Comparison of ENCODE assay signal across 7 mouse cellular contexts in genomic region chr5:36226296-36226695, GRCm38 (mm10). TPM values are rescaled to one million over a fixed set of nuclear protein-coding genes. Genes with fewer than 3 reads are reported as not detected.
A peak's percentile ranks its signal among the peaks of the same experiment; 100 is the strongest.
DNase-seq lines count a peak whose midpoint lies in the region; ATAC-seq and TF ChIP-seq lines count a peak whose summit lies in the region.

No protein-coding gene starts in this region.

- no peak for DNase-seq in kidney, adult 11 months
- DNase-seq in brain, embryonic 14.5 days (ENCODE audit: low read depth) = peak; percentile 30
- DNase-seq in midbrain, embryonic 14.5 days = peak; percentile 17
- DNase-seq in ovary, postnatal 10 days (ENCODE audit: low spot score) = no peak
- no peak for DNase-seq in cerebellum, adult 9-10 months

- H3K4me3 ChIP-seq in kidney, embryonic 16.5 days (ENCODE audit: low read length) = no peak overlapping the region
- no peak overlapping the region for H3K4me3 ChIP-seq in hindbrain, embryonic 13.5 days
- H3K4me3 ChIP-seq in midbrain, embryonic 14.5 days (replicated peaks; ENCODE audit: low read depth, low read length) = no peak overlapping the region

- H3K27me3 ChIP-seq in kidney, embryonic 16.5 days (ENCODE audit: insufficient read depth, low read length) = no peaks in the 10 kb centered on the region
- 0 out of 2 replicates have a peak, but pooled peaks cover 6% of the 10 kb centered on the region for H3K27me3 ChIP-seq in hindbrain, embryonic 13.5 days
- H3K27me3 ChIP-seq in midbrain, embryonic 14.5 days (ENCODE audit: control insufficient read depth, insufficient read depth, low read length) = no peaks in the 10 kb centered on the region

- peak overlapping the region; percentile 53 for H3K27ac ChIP-seq in kidney, embryonic 16.5 days (ENCODE audit: low read length)
- H3K27ac ChIP-seq in hindbrain, embryonic 13.5 days = peak overlapping the region; percentile 45
- H3K27ac ChIP-seq in midbrain, embryonic 14.5 days (replicated peaks; ENCODE audit: low read depth, low read length) = peak overlapping the region; percentile 57

- 0 out of 2 replicates have a peak, but pooled peaks have one; percentile 50 for ATAC-seq in kidney, embryonic 16.5 days (ENCODE audit: low FRiP score, low TSS enrichment)
- ATAC-seq in hindbrain, embryonic 13.5 days (ENCODE audit: low FRiP score) = no peak
- no peak for ATAC-seq in midbrain, embryonic 14.5 days (ENCODE audit: low FRiP score, low TSS enrichment)

- no peak for TF ChIP-seq CTCF in brain, embryonic 14.5 days (IDR thresholded peaks at IDR 0.05; ENCODE audit: borderline replicate concordance, extremely low read depth, insufficient read depth, insufficient read length)

- H3K4me2 ChIP-seq in kidney, embryonic 16.5 days (replicated peaks; ENCODE audit: low read depth, low read length) = no peak overlapping the region
- H3K4me2 ChIP-seq in hindbrain, embryonic 13.5 days = no peak overlapping the region
- no peak overlapping the region for H3K4me2 ChIP-seq in midbrain, embryonic 14.5 days (ENCODE audit: low read length)

- peaks cover 9% of the 10 kb centered on the region for H3K4me1 ChIP-seq in kidney, embryonic 16.5 days (ENCODE audit: insufficient read depth, low read length)
- H3K4me1 ChIP-seq in hindbrain, embryonic 13.5 days (replicated peaks) = peaks cover 81% of the 10 kb centered on the region
- H3K4me1 ChIP-seq in midbrain, embryonic 14.5 days (ENCODE audit: control insufficient read depth, insufficient read depth, low read length) = peaks cover 47% of the 10 kb centered on the region

- 47% methylated on average over 11 of the region's 11 CpGs for WGBS in kidney, embryonic 16.5 days
- WGBS in hindbrain, embryonic 13.5 days = 75% methylated on average over 11 of the region's 11 CpGs
- 76% methylated on average over 11 of the region's 11 CpGs for WGBS in midbrain, embryonic 14.5 days

- H3K36me3 ChIP-seq in kidney, embryonic 16.5 days (ENCODE audit: insufficient read depth, low read length) = no peaks in the 10 kb centered on the region
- no peaks in the 10 kb centered on the region for H3K36me3 ChIP-seq in hindbrain, embryonic 13.5 days
- no peaks in the 10 kb centered on the region for H3K36me3 ChIP-seq in midbrain, embryonic 14.5 days (ENCODE audit: control insufficient read depth, insufficient read depth, low read length)

- TF ChIP-seq POLR2A in brain, embryonic 14.5 days (IDR thresholded peaks at IDR 0.05; ENCODE audit: borderline replicate concordance, extremely low read depth, insufficient read depth, insufficient read length, poor library complexity, severe bottlenecking) = no peak

- H3K9me3 ChIP-seq in kidney, embryonic 16.5 days (ENCODE audit: low read length) = no peaks in the 10 kb centered on the region
- no peaks in the 10 kb centered on the region for H3K9me3 ChIP-seq in hindbrain, embryonic 13.5 days
- H3K9me3 ChIP-seq in midbrain, embryonic 14.5 days (ENCODE audit: control insufficient read depth, low read length) = no peaks in the 10 kb centered on the region

- no peak overlapping the region for H3K9ac ChIP-seq in kidney, embryonic 16.5 days (replicated peaks; ENCODE audit: low read length)
- peak overlapping the region; percentile 35; the same call in 1 of the 2 replicates for H3K9ac ChIP-seq in hindbrain, embryonic 13.5 days
- 0 out of 2 replicates have a peak overlapping the region, but pooled peaks have one; percentile 14 for H3K9ac ChIP-seq in midbrain, embryonic 14.5 days (replicated peaks; ENCODE audit: low read length)

RNA-seq across cellular contexts. Expression of gene Psapl1, which starts 22.5 kb away (rescaled TPM):
- polyA plus RNA-seq in kidney, embryonic 16.5 days (2015; fragmentation: Nextera tagmentation; extraction: Ambion mirVana) = 0.26 and 0.42 TPM in 2 replicates
- 0.05 TPM in 1 of 2 replicates, not detected in the other for polyA plus RNA-seq in brain, embryonic 14.5 days (2012; rRNA removed)
- polyA plus RNA-seq in hindbrain, embryonic 13.5 days (2015; fragmentation: Nextera tagmentation; extraction: Ambion mirVana) = not detected in 2 replicates
- not detected in 2 replicates for polyA plus RNA-seq in midbrain, embryonic 14.5 days (2014; fragmentation: Nextera tagmentation; extraction: Ambion mirVana)

Comparison
In these comparisons a context has a peak if more than half of its experiments do, and no peak if none do; other contexts are left out.
1. DNase-seq: peak in brain, embryonic 14.5 days (single experiment) and midbrain, embryonic 14.5 days (single experiment); none in kidney, adult 11 months (single experiment), ovary, postnatal 10 days (single experiment) and cerebellum, adult 9-10 months (single experiment).
2. Peak in every context shown above with its lines, with median percentiles within 50 percentile points of each other: H3K27ac ChIP-seq.